Mouse (Mus musculus) telencephalon, adult 2 months (tissue): ENCODE measurements around the gene Ddx39.

Source experiments
- DNase-seq: peaks from one replicate; pipeline ENCODE4 v3.0.0-alpha.2; 2011; ENCODE audit warnings: low read depth, low spot score

Ddx39 gene

DNA sequence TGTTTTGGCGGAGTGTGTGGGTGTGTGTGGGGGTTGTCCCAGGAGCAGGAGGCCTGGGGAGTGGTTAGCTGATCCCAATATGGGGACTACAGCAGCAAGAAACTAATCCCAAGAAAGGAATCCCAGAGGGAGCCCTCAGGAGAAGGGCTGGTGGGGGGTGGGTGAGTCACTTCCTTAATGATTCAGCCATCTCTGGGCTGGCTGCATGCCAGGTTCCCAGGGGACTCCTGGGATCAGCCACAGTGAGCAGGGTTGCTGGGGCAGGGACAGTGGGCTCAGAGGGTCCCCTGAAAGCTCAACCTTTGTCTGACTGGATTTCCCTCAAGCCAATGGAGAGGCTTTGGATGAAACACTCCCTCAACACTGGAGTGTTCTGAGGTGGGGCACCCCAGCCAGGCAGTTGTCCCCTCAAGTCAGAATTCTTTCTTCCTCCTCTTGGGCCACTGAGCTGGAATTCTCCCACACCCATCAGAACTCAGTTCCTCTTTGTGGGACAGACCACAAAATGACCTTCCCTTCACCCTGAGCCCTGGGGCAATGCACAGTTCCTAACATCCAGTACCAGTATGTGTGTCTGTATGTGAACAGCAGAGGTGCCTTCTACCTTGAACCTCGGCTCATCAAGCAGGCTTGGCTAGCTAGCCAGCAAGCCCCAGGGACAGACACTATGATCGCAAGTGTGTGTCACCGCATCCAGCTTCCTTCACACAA is 23.0 kb downstream of the Ddx39 start:
- no peak for DNase-seq

DNA sequence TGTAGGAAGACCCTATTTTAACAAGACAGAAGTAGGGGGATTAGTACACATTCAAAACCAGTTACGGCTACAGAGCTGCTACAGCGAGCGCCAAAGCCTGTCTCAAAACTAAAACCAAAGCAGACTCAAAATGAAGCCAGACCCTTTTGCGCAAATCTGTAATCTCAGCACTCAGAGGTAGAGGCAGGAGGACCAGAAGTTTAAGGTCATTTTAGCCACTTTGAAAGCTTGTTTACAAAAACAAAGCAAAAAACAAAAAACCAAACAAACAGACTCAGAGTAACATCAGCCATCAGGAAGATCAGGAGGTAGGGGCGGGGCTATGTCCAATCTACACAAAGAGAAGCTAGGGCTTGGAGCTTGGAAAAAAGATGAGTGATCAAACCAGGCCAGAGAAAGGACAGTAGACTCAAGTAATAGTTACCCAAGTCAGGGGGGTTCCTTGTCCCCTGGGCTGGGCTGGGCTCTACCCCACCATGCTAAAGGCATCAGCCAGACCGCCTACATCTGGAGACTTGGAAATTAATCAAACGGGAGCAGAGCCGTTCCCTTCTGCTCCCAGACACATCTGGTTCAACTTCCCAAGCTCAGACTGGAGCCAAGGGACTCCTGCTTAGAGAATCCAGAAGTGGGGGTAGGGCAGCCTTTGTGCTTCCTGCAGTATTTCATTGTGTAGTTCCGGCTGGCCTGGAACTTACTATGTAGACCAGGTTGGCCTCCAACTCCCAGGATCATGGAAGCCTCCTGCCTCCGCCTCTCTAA is 24.2 kb downstream of the Ddx39 start:
- no peak for DNase-seq

DNA sequence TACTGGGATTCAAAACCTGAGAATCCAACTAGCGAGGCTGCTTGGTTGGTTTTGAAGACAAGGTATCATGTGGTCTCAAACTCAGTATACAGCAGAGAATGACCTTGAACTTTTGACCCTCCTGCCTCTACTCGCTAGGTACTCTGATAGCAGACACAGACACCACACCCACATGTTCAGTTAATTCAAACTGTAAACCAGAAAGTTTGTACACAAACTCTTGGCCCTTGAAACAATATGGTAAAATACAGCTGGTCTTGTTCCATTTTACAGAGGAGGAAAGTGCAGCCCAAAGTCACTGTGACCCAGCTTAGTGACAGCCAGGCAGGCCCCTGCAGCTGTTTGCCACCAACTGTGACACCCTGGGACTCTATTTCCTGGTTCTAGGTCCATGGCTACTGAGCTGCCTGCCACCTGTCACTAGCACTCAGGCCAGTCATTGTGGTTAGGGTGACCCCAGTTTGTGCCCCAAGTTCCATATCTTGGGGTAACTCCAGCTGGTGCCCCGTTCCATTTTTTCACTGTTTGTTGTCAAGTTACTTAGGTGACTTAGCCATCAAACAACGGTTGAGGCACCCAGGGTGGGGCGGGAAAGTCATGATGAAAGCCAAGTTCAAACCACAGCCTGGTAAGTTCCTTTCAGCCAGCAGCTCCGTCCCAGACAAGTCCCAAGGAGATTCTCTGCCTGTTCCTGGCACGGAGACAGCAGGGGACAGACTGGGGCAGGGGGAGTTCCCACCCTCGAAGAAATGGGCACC is 24.9 kb downstream of the Ddx39 start:
- no peak for DNase-seq

DNA sequence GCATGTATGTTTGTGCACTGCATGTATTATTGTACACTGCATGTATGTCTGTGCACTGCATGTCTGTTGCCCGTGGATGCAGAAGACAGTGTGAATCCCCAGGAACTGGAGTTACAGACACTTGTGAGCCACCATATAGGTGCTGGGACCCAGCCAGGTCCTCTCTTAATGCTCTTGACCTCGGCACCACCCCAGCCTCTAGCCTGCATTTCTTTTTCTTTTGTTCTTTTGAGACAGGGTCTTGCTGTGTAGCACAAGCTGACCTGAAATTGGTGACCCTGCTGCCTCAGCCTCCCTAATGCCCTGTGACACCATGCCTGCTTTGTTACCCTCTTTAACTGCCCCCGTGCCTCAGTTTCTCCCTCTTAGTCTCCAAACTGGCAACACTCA is 25.6 kb downstream of the Ddx39 start:
- no peak for DNase-seq

DNA sequence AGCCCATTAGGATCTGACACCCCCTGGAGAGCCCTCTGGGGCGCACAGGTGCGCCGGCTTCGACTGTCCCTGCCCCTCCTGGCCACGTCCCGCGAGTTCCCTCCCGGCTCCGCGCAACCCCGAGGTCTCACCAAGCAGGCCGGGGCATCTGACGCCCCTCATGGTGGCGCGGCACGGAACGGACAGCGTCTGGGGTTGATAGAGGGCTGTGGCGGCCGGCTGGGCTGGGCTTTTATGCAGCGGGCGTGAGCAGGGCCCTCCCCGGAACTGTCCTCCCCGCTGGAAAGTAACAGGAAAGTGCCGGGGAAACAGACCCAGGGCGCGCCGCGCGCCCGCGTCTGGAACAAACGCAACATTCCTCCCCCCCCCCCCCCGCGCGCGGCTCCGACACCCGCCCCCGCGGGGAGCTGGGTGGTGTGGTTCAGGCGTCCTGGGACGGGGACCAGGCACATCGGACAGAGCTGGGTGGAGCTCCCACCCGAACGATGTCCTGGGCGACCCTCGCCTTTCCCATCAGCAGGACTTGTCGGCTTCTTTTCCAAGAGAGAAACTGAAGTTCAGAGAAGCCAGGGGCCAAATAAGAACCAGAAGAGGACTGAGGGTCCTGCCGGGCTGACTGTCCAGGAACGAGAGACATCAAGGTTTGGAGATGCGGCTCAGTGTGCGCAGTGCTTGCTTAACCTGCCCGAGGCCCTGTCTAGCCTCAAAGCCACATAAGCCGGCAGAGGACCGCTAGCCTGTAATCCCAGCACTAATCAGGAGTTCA is 26.2 kb downstream of the Ddx39 start, which contains the start of gene Adgre5:
TSS of gene Adgre5 (minus strand) at position 351 of the 766 bp plus-strand sequence.
- DNase-seq, result no peak

DNA sequence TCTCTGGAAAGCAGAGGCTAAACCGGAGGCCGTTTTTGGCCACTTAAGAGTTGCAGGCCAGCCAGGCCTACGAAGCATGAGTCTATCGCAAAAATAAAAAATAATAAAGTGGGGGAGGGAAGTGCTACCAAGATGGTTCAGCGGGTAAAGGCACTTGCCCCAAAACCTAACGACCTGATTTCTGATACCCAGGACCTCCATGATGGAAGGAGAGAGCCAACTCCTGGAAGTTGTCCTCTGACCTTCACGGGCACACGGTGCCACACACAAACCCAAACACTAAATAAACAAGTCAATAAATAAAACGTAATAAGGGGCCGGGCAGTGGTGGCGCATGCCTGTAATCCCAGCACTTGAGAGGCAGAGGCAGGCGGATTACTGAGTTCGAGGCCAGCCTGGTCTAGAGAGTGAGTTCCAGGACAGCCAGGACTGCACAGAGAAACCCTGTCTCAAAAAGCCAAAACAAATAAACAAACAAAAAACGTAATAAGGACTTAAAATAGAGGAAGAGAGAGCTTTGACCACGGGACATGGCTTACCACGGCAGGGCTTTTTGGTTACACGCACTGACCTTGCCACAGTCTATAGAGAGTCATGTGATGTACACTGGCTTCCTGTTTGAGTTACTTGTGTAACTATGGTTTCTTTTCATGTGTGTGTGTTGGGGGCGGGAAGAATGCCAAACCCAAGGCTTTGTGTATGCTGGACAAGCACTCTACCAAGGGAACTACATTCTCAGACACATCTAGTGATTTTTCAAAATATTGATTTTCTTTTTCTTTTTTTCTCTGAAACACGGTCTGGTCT is 27.1 kb downstream of the Ddx39 start:
- no peak for DNase-seq

DNA sequence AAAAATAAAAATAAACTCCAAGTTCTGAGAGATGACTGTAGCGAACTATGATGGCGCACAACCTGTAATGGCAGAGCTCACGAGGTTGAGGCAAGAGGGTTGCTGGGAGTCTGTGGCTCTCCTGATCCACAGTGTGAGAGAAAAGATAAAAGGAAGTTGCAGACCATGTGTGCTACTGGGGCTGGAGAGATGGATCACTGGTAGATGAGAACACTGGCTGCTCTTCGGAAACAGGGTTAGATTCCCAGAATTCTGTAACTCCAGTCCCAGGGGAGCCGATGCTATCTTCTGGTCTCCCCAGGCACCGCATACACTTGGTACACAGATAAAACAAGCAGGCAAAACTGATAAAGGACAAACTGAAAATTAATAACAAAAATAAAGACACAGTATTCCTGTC is 28.0 kb downstream of the Ddx39 start:
- no peak for DNase-seq

DNA sequence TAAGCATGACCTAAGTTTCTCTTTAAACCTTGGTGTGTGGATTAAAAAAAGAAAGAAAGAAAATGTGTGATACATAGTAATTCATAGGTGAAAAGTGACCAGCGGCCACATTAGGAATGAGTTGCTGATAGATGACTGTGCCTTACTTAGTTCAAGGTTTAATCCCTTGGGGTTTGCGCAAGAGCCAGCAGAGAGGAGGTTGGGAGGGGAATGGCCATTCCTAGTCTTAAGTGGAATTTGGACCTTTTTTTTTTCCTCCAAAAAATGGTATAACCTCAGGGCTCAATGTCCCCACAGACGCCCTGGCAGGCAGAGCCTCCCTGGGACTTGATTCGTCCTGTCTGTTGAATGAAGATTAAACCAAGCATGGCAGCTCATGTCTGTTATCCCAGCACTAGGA is 29.1 kb downstream of the Ddx39 start:
- no peak for DNase-seq

DNA sequence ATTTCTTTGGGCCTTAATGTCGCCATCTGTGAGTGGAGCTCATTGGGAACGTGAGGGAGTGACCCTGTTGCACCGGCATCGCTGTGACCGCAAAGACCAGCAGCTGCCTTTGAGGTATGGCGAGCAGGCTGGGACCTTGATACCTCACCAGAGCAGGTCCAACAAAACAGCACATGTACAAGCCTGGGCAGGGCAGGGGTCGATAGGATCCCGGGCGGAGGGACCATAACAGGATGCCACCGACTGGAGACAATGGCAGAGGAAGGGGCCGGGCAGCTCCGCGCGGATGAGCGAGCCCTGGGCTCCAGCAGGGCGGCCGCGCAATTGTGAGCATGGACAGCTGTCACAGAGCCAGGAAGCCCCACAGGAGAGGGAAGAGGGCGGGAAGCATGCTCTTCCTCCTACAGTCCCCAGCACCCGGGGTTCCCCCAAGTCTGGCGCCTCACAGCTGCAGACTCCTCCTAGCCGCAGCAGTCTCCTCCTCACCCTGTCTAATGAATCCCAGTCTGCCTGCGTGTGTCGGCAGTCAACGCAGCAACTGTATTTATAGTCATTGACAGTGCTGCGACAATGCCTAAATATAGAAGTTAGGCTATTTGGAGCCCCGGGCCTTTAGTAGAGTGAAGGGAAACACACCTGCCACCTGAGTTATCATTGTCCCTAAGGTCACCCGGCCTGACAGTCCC is 32.8 kb downstream of the Ddx39 start:
- DNase-seq, result peak; percentile 36

DNA sequence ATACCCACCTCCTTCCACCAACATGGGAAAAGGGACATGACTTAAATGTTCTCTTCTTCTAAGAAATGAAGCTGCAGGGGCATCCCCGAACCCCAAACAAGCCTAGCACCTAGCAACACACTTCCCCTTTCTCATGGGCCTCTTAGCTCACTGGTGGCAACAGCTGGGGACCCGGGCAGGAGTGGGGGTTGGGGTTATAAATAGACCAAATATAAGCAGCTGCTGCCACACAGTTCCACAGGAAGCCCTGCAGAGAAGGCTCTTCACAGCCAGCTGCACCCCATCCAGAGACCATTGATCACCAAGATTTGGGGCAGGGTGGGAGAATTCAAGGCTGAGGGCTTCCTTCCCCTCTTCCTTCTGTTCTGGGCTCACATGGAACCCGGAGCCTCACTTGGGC is 33.7 kb downstream of the Ddx39 start:
- DNase-seq, result no peak

DNA sequence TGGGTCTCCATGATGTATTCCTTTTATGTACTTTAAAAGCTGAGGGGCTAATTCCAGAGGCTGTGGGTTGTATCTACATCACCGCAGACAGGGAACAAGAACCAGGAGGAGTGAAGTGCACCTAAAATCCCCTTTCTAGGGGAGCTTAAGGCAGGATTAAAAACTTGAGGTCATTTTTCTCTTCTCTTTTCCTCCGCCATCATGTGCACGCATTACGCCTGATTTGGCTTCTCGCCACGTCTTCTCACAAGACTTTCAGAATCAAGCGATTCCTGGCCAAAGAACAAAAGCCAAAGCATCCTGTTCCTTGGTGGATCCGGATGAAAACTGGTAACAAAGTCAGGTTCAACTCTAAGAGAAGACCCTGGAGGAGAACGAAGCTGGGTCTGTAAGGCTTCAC is 34.3 kb downstream of the Ddx39 start:
- no peak for DNase-seq

DNA sequence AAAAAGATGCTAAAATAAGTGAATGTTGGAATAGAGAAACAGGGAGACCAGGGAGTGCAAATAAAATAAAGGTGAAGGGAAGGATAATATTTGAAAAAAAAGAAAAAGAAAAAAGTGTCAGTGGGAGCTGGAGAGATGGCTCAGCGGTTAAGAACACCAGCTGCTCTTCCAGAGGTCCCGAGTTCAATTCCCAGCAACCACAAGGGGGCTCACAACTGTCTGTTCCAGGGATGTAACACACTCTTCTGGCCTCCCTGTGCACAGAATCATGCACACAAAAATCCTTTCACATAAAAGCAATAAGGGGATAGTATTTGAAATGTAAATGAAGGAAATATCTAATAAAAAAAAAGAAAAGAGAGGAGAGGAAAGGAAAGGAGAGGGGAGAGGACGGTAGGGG is 39.2 kb downstream of the Ddx39 start:
- DNase-seq, result no peak

DNA sequence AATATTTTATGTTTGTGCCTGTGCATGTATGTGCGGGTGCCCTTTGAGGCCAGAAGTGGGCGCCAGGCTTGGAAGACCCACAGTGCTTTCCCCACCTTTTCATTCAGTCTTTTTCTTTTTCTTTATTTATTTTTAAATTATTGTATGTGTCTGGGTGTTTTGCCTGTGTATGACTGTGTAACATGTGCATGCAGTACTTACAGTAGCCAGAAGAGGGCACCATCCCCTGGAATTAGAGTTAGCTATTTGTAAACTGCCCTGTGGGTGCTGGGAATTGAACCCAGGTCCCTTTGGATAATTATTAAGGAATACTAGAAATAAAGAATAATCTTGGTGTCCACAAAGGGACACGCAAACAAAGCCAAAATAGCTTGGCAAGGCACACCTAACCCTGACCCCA is 41.3 kb downstream of the Ddx39 start:
- DNase-seq, result no peak

DNA sequence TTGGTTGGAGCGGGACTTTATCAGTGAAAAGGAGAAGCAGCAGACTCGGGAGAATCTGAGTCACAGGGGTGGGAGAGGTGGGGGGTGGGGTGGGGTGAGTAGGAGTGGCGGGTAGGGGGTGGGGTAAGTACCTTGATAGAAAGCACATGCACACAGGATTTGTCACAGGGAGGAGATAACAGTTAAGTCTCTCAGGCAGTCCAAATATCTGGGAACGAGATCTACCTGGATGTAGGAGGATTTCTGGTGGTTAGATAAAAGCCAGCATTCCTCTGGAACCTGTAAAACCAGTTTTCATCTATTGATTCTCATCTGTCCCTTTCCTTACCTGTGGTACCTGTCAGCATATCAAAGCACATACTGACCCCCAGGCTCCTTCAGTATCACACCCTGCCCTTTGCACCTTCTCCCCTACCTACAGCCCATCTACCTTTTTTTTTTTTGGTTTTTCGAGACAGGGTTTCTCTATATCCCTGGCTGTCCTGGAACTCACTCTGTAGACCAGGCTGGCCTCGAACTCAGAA is 42.2 kb downstream of the Ddx39 start:
- no peak for DNase-seq

DNA sequence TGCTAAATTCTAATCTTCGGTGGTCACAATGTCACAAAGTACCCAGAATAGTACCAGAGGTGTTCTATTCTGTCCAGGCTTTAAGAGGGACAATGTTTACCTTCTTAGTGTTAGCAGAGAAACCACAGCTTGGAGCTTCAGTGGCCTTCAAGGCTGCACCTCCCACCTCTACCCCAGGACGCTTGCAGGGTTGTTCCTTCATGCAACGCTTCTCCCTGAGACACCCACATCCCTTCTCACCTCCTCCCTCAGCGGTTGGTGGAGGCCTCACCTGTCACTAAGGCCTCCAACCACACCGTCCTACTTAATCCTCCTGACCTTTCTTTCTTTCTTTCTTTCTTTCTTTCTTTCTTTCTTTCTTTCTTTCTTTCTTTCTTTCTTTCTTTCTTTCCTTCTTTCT is 43.3 kb downstream of the Ddx39 start:
- DNase-seq, result no peak

DNA sequence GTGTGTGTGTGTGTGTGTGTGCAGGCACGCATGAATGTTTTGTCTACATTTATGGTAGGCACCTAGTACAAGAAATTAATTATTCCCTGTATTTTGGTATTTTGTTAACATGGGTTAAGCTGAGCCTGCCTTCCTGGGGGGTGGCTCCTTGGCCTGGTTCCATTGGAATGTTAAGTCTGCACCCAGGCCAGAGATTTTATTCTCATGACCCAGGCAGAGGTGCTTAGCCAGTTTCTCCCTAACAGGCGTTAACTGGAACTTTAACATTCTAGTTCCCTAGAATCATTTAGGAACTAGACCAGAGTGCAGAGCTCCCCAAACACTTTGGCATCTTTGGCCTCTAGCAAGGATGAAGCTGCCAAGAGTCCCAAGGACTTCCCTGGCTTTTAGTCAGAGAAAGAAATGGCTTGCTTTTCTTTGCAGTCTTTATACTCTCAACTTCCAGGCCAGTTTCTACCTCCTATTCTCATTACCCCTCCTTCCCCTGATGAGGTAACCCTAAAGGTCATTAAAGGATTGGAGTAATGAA is 44.3 kb downstream of the Ddx39 start:
- no peak for DNase-seq

DNA sequence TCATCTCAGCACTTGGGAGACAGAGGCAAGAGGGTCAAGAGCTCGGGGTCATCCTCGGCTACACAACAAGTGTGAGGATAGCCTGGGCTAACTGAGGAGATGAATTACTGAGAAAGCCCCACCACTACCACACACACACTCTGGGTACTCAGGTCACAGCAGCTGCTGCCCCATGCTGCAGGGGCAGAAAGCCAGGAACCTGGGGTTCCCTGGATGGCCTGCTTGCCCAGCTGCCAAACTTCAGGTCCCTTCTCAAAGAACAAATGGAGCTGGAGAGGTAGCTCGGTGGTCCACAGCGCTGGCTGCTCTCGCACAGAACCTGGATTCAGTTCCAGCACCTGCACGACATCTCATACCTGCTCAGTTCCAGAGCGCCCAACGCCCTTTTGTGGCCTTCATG is 49.1 kb downstream of the Ddx39 start:
- DNase-seq, result no peak

DNA sequence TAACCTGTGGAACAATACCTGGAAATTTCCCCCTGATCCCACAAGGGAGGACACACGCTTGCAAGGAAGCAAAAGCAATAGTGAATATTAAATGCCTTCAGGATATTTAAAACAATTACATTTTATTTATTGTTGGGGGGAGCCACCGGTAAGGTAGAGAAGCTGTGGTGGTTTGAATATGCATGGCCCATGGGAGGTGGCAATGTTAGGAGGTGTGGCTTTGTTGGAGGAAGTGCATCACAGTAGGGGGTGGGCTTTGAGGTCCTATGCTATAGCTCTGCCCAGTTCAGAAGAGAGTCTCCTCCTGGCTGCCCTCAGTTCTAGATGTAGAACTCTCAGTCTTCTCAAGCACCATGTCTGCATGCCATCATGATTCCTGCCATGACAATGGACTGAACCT is 49.7 kb downstream of the Ddx39 start:
- no peak for DNase-seq

DNA sequence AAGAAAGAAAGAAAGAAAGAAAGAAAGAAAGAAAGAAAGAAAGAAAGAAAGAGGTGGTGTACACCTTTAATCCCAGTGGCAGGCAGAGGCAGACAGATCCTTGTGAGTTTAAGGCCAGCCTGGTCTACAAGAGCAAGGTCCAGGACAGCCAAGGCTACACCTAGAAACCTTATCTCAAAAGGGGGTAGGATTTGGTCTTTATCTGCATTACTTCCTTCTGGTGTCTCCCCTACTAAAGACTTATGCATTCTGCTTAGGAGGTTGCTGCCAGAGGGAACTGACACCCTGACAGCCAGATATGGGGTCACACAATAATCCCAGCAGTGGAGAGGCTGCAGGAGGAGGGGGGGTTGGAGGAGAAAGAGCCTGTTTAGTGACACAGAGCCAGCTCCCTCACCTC is 50.7 kb downstream of the Ddx39 start:
- no peak for DNase-seq

DNA sequence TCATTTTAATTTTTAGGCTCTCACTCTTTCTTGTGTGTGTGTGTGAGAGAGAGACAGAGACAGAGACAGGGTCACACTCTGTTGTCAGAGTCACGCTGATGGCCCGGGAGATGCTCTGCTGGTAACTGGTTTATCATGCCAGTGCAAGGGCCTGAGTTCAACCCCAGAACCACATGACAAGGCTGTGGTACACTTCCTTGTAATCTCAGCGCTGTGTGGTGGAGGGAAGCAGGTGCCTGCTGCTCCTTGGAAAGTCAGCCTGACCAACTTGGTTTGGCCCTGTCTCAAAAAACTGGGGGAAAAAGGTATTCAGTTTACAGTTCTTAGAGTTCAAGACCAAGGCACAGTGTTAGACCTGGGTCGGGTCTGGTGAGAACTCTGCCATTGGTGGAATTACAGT is 52.5 kb downstream of the Ddx39 start:
- no peak for DNase-seq
